Mouse (Mus musculus): ENCODE measurements at regions not wholly inside any gene's neighbourhood (a gene's known extent, or its start where the extent isn't known, plus 50 kb on each side); places are given as distances from the start of the nearest gene placed in this dataset.

DNA sequence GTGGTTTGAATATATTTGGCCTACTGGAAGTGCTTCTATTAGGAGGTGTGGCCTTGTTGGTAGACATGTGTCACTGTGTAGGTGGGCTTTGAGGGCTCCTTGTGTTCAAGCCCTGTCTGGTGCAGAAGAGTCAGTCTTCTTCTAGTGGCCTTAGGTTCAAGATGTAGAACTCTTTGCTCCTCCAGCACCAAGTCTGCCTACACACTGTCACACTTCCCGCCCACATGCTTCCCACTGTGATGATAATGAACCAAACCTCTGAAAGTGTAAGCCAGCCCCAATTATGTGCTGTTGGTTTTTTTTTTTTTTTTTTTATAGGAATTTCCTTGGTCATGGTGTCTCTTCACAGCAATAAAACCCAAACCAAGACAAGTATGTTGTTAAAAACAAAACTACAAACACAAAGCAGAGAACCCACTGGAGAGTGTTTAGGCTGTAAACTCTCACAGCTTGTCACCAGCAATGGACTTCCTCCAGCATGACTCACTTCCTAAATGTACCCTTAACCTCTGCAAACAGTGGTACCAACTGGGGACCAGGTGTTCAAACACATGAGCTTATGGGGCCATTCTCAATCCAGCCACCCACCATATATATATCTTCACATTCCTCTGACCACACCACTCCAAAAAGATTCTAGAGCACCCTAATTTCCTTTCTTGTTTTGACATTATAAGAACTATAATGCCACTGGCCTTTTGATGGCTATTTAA is 74.0 kb upstream of the Camk1g start:
- TF ChIP-seq POLR2A (IDR thresholded peaks at IDR 0.05; ENCODE audit: borderline replicate concordance, extremely low read depth, insufficient read depth, insufficient read length, poor library complexity, severe bottlenecking) = no peak
- TF ChIP-seq CTCF (IDR thresholded peaks at IDR 0.05; ENCODE audit: borderline replicate concordance, extremely low read depth, insufficient read depth, insufficient read length) = no peak
